Mouse (Mus musculus) brain, embryonic 18.5 days (tissue): Measurements from ENCODE around the gene Npc1l1.
"Not testable (repeated sequence)": the region's sequence is repeated elsewhere in the genome, so short reads cannot be mapped to it uniquely, and the experiment has no call there.

Experiments
- DNase-seq: peaks from one replicate; pipeline ENCODE4 v3.0.0-alpha.2; 2012; ENCODE audit warnings: low read depth, low spot score

The Npc1l1 gene

GRCm38 (mm10) chr11:6230012-6230411 is at the start of gene Npc1l1:
TSS of gene Npc1l1 (minus strand) at chr11:6230143.
- DNase-seq: no peak

DNA sequence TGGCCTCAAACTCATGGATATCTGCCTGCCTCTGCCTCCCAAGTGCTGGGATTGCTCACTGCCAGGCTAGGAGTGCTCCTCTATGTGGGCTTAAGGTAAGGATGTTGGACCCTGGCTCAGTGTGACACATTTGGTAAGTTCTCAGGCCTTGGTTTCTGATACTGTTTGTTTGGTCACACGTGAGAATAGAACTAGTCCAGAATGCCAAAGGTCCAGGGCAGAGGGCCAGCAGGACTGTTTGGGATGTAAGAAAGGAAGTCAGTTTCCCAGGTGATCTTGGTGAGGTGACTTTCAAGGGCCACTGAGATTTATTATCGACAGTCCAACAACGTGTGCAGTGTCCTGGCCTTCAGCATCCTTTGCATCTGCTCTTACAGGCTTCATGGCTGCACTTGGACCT is 46.5 kb upstream of the Npc1l1 start:
- no peak for DNase-seq

DNA sequence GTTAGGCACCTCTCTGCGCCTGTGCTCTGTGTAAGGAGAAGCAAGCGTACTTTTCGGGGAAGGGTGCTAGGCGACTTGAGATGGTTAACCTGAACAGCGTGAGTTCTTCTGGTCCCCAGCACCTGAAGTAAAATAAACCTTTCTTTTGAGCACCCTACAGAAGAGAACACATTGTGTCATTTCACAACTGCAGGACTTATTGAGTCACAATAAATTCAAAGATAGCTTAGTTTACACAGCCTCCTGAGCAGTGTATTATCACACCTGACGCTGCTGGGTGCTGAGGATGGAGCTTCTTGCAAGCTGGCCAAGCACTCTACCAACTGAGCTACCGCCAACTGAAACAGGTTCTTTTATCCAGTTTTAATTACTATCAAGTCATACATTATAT is 45.1 kb upstream of the Npc1l1 start:
- no peak for DNase-seq

DNA sequence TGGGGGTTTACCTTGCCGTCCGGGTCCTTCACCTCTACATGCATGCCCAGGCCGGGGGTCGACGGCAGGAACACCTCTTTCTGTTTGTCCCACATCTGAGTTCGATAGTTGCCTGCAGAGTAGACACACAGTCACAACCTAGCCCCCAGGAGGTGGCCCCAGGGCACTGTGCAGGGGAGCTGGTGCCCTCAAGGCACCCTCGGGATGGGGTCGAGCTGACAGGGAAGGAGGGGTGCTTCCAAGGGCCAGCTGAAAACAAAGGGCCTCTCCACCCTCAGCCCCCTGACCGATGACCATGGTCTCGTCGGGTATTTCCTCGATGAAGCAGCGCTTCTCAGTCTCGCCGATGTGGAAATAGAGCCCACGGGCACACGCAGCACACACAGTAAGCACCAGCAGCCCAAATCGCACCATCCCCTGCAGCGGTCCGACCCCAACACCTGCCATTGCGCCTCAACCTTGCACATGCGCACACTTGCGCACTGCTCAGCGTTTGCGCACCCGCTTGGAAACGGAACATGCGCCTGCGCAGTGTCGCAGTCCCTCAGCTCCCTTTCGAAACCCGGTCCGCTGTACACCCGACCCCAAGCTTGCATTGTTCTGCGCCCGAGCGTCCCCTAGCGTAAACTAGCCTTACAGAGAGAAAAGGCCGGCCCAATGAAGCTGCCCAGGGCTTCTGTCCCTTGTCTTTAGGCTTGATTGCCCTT is 44.6 kb upstream of the Npc1l1 start, which contains the start of gene Tmed4:
Gene Tmed4, minus strand, starts transcription at position 484 of the 707 bp plus-strand sequence.
- DNase-seq: peak; percentile 91

DNA sequence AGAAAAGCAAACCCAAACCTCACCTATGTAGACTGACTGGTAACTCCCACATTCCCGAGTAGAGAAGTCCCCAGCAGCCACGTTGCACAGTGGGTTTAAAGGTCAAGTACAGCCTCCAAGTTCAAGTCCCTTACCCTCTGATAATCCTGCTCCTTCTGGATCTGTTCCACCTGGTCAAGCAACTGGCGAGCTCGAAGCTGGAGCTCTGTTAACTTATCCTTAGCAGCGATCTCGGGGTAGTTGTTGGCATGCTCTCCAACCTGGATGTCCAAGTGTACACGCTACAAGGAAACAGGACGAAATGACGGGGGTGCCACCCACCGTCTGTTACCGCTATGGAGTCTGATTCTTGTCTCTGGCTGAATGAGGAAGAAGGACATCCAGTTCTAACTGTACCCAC is 43.7 kb upstream of the Npc1l1 start:
- no peak for DNase-seq

GRCm38 (mm10) chr11:6267320-6268254 is 37.6 kb upstream of the Npc1l1 start, which contains the start of gene Ddx56:
TSS of gene Ddx56 (minus strand) at chr11:6267772.
- peak; percentile 91 for DNase-seq

- DNase-seq: no peak
Measured at GRCm38 (mm10) chr11:6266621-6267020, 36.7 kb upstream of the Npc1l1 start.

GRCm38 (mm10) chr11:6261434-6262082 is 31.6 kb upstream of the Npc1l1 start:
- no peak for DNase-seq

GRCm38 (mm10) chr11:6259413-6259812 is 29.5 kb upstream of the Npc1l1 start:
- DNase-seq: no peak

DNA sequence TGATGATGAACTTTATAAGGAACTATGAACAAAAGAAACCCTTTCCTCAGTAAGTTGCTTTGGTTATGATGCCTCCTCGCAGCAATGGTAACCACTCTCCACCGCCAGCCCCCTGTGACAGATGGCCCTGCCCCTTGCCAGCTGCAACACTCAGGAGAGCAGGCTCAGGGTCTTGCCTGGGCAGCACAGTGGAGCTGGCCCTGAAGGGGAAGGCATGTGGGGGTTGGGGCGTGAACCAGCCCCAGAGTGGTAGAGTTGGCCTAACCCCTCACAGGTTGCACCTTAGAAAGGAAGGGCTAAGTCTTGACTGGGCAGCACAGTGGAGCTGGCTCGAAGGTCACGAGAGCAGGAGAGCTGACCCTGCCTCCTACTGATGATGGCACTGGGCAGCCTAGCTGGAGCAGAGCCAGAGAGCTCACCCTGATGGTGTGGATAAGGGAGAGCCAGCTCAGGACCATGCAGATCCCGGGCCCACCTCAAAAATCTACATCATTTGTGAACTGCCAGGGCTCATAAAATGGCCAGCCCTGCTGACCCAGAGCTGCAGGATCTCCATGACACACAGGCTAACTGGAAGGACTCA is 26.6 kb upstream of the Npc1l1 start:
- no peak for DNase-seq

DNA sequence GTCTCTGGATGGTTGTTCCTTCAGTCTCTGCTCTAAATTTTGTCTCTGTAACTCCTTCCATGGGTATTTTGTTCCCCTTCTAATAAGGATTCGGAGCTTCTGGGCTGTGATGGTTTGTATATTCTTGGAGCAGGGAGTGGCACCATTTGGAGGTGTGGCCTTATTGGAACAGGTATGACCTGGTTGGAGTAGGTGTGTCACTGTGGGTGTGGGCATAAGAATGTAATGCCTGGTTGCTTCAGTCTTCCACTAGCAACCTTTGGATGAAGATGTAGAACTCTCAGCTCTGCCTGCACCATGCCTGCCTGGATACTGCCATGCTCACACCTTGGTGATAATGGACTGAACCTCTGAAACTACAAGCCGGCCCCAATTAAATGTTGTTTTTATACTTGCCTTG is 24.7 kb upstream of the Npc1l1 start:
- not testable (repeated sequence) for DNase-seq

DNA sequence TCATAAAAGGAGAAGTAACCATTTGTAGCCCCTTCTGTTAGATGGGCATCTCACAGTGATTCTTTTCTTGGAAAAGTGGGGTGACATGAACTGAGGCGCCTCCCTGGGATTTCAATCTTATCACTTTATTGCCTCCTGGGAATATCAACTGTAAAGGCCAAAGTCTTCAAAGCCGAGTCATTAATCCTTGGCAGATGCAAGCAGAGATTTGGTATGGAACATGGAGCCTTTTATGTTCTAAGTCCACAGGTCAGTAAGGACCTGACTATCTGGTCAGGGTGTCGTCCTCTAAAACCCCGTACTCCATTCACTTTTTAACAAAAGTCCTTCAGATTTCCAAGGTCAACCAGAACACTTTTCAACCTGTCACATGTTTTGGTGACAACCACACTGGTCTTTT is 22.9 kb upstream of the Npc1l1 start:
- no peak for DNase-seq

DNA sequence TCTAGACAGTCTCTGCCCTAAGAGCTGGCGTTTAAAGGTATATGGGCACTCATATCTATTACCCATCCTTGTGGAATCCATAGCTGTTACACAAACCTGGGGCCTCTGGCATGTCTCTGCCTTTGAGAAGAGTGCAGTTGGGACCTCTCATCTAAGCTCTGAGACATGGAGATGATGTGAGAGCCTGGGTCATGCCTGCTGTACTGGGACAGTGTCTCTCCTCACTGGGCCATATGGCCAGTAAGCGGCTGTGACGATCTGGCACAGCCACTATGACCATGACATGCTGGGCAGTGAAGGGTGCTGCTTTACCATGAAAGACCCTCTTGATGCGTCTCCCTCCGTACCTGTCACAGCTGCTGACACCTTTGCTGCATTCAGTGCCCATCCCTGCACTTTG is 22.3 kb upstream of the Npc1l1 start:
- no peak for DNase-seq

DNA sequence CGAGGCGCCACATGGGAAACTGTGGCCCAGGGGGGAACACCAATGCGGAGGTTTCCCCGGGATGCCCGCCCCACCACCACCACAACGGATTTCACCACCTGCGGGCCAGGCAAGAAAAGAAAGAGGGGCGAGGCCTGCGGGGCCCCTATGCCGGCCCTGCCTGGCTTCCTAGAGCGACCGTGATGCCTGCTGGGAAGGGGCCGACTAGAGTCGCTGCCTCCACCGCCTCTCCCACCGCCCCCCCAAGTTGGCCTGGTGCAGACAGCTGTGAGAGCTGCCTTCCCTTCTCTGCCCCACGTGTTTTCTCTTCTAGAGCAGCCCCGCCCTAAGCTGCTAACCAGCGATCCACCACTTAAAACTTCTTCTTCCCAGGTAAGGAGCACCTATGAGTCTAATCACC is 14.8 kb upstream of the Npc1l1 start:
- no peak for DNase-seq

- DNase-seq: no peak
Measured at GRCm38 (mm10) chr11:6233025-6233424, 3.1 kb upstream of the Npc1l1 start.

- DNase-seq: no peak
Measured at GRCm38 (mm10) chr11:6224541-6225229, 5.3 kb downstream of the Npc1l1 start.

DNA sequence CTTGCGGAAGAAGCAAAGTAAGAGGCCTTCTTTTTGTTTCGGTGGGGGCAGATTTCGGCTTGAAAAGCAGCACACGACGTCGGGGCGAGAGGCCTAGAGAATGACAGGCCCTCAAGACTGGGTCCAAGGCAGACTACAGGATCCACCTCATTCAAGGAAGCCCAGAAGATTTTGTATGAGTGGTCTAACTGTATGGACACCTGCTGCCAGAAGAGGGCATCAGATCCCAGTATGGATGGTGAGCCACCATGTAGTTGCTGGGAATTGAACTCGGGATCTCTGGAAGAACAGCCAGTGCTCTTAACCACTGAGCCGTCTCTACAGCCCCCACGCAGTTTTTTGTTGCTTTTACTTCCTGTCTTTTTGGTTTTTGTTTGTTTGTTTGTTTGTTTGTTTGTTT is 7.8 kb downstream of the Npc1l1 start:
- DNase-seq: no peak

DNA sequence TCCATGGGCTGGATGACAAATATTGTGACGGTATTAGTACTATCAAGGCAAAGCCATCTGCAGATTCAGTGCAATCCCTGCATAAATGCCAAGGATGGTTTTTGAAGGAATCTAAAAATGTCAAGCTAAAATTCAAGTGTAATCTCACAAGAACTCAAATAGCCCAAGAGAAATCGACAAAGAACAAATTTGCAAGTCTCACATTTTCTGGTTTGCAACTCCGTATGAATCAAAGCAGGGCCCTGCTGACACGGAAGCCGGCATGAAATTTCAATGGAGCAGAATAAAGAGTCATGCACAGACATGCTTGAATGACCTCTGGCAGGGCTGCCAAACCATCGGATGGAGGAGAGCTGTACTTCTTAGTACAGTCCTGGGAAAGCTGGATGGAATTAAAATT is 10.0 kb downstream of the Npc1l1 start:
- DNase-seq: no peak

DNA sequence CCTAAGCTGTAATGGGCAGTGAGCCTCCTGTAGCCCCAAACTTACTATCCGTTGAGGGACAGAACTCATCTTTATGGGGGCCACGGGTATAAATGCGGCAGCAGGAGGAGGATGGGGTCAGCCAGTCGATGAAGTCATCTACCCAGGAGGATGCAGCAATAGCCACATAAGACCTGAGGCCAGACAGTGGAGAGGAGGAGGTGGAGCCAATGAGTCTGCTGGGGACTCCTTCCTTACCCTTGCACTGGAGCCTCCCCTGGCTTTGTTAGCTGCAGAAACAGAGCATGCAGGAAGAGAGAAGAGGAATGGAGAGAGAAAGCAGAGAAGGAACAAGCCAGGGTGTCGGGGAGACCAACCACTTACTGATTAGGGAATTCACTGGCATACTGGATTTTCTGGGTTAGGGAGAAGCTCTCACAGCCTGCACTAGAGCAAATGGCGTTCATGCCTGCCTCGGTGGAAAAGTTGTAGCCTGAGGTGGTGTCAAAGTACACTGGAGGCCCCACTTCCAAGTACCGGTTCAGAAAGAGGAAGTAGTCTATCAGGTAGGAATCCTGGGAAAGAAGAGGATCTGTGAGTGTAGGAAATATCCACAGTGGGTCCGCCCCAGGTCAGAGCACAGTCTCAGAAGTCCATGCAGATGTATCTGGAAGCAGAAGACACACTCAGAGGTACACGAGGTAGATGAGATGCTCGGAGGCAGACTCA is 11.6 kb downstream of the Npc1l1 start:
- no peak for DNase-seq

GRCm38 (mm10) chr11:6216834-6217233 is 13.1 kb downstream of the Npc1l1 start:
- DNase-seq: no peak

DNA sequence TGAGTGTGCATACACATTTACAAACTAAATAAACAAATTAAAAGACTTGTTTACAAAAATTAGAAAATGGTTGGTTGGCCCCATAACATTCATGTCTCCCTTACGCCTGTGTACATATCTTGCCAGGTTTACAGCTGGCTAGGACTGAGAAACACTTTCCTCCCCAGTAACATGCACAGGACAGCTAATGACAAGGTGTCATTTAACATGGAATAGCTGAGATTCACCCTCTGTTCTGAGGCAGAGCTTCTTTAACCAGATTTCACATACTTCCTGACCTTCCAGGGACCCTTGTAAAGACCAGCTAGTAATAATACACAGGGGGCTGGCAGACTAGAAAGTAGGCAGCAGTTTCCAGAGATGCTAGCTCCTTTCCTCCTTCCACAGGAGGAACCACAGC is 21.8 kb downstream of the Npc1l1 start:
- no peak for DNase-seq
